Mouse (Mus musculus) stomach, adult 2 months (tissue): ENCODE results near the gene Gtpbp8. TPM values are rescaled to one million over a fixed set of nuclear protein-coding genes. Genes with fewer than 3 reads are reported as not detected.

Experiments used
- polyA plus RNA-seq: library from polyadenylated mRNA; depleted of rRNA; stranded (reverse); fragments of >200 nt; gene quantifications from 2 replicates; pipeline ENCODE4 v1.2.3, GENCODE M21; 2012; rRNA removed

Gene Gtpbp8
- 2.8 and 3.8 TPM in 2 replicates for polyA plus RNA-seq

DNA sequence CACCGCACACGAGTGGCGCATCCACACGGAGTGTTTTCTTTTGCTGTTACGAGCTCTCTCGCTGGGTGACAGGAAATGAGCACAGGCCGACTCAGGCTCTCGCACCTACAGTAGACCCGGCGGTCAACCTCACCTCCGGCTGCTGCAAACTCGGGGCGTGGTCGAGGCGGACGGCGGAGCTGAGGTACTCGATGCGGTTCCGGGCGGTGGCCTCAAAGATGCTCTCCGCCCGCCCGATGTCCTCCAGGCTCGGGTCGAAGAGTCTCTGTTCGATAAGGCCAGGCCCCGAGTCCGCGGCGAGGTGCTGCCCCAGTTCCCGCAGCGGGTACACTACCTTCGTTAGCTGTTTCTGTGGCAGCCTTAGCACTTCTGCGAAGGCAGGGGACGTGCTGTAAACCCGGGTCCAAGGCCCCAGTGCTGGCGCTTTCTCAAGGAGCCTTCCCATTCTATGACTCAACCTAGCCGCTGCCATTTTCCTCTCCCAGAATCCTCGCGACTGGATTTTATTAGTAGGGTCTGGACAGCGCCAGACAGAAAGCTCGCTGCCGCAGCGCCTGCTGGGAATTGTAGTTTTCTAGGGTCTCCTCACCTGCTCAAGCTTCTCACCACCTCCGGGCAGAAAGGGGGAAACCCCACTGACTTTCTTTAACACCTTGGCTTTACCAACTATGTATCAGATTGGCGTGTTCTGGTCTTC lies at the start of gene Gtpbp8:
TSS of gene Gtpbp8 (minus strand) at position 498 of the 697 bp plus-strand sequence.

DNA sequence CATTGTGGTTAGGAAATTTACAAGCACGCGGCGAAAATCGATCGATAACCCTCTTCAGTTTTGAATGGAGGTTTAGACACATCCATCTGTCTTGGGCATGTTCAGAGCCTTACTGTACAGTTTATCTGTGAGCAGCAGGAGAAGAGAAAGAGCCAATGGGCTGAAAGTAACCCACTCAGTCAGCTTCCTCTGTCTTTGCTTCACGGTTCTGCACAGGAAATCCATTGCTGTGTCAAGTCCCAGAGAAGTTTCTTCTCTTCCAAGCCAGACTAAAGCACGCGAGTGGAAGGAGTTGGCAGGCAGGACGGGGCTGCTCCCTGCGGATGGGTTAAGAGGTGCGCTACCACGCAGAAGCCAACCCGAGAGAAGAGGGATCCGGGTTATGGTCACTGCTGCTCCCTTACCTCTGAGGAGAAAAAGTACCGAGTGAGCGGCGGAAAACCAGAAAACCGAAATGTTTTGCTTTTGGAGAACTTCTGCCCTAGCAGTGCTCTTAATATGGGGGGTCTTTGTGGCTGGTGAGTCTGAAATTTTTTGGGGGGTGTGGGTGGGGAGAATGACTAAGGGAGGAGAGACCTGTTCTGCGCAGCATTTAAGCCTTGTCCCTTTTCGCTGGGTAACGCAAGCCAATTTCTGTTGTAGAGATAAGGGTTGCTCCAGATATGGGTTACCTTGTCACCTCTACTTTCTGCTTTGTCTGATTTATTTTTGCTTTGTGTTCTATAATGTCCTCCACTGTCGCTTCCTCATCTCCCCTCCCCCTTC lies 19.6 kb upstream of the Gtpbp8 start, which contains the start of gene Cd200r1:
TSS of gene Cd200r1 (plus strand) at position 182 of the 765 bp plus-strand sequence.

DNA sequence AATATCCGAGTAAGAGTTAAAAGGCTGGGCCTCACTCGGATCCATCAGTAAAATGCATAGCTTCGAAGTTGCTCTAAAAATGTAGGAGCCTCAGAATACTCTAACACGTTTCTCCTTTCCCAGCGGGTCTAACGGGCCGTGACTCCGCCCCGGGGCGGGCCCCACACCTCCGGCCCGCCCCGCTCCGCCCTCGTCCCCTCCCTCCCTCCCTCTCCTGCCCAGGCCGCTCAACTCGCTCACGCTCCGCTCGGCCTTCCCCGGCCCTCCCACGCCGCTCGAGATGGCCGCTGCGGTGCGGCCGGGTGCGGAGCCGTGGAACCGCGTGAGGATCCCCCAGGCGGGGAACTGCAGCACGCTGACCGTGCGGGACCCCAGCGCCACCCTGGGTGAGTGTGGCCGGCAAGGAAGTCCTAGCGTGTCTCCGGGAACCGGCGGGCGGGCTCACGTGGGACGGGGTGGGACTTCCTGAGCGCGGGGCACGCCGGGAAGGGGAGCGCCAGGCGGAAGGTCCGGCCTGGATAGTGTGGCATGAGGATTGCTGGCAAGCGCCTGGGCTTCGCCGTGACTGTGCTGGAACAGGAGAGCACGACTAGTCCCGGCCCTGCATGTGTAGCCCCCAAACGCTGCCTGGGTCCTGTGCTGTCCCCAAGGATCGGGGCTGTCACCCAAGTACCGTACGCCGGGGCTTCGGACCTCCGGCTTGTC lies 21.9 kb downstream of the Gtpbp8 start, which contains the start of gene Nepro:
TSS of gene Nepro (plus strand) at position 219 of the 705 bp plus-strand sequence.

Other genes with a start within 250 kb of the Gtpbp8 start
- gene Boc, start 187.5 kb downstream of the Gtpbp8 start, polyA plus RNA-seq, result 5.0 and 5.4 TPM in 2 replicates
- gene Nepro, start 22.1 kb downstream of the Gtpbp8 start, polyA plus RNA-seq, result 0.90 and 2.2 TPM in 2 replicates
- gene Cd200r1, start 19.4 kb upstream of the Gtpbp8 start, polyA plus RNA-seq, result 0.16 and 0.28 TPM in 2 replicates
- 0.16 and 0.28 TPM in 2 replicates for gene Cd200r4, start 65.4 kb upstream of the Gtpbp8 start, polyA plus RNA-seq
- not detected in 2 replicates for gene Cd200r2, start 120.7 kb upstream of the Gtpbp8 start, polyA plus RNA-seq
- gene Cd200r3, start 197.3 kb upstream of the Gtpbp8 start, polyA plus RNA-seq, result 0.30 TPM in 1 of 2 replicates, not detected in the other